Mouse (Mus musculus): ENCODE data around the gene Trim52.

GRCm38 (mm10) chr14:106154879-106155576 lies 49.0 kb downstream of the Trim52 start:
- no peak for TF ChIP-seq CTCF (IDR thresholded peaks at IDR 0.05; ENCODE audit: extremely low read depth, insufficient read depth, insufficient read length, insufficient replicate concordance)
- no peak for TF ChIP-seq POLR2A (IDR thresholded peaks at IDR 0.05; ENCODE audit: low read depth, low read length)
